Mouse (Mus musculus): ENCODE results near the gene Usp19. TPM values are rescaled to one million over a fixed set of nuclear protein-coding genes. Genes with fewer than 3 reads are reported as not detected.

The Usp19 gene
- total and polyA plus RNA-seq, 3 experiments = 44.7 to 197 (median 87.7) TPM

DNA sequence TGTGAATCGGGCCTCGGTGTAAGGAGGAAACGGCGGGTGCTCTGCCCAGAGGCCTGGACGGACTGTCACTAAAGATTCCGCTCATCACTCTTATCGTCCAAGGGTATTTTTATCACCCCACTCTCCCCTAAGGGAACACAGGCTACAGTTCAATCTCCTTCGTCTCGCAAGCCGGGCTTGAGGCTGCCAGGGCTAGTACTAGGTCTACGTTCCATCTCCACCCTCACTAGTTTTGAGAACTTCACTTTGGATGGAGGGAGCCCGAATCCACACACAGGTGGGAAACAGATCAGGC is 831 bp downstream of the Usp19 start:
- peak; percentile 21 for DNase-seq (ENCODE audit: low spot score)
- no peak for ATAC-seq (ENCODE audit: extremely low read depth, insufficient number of reproducible peaks, low FRiP score, poor library complexity, severe bottlenecking)
- peaks cover 19% of the 10 kb centered on the region for H3K27me3 ChIP-seq (ENCODE audit: insufficient read depth, low read length)
- H3K4me1 ChIP-seq (ENCODE audit: insufficient read depth, low read depth, low read length) = peaks cover 46% of the 10 kb centered on the region
- peaks cover 45% of the 10 kb centered on the region for H3K36me3 ChIP-seq (replicated peaks)
- TF ChIP-seq CTCF (IDR thresholded peaks at IDR 0.05; ENCODE audit: low read depth, low read length) = no peak
- peak overlapping the region; percentile 91 for H3K4me3 ChIP-seq (ENCODE audit: low read depth, low read length)
- no peaks in the 10 kb centered on the region for H3K9me3 ChIP-seq (replicated peaks)

DNA sequence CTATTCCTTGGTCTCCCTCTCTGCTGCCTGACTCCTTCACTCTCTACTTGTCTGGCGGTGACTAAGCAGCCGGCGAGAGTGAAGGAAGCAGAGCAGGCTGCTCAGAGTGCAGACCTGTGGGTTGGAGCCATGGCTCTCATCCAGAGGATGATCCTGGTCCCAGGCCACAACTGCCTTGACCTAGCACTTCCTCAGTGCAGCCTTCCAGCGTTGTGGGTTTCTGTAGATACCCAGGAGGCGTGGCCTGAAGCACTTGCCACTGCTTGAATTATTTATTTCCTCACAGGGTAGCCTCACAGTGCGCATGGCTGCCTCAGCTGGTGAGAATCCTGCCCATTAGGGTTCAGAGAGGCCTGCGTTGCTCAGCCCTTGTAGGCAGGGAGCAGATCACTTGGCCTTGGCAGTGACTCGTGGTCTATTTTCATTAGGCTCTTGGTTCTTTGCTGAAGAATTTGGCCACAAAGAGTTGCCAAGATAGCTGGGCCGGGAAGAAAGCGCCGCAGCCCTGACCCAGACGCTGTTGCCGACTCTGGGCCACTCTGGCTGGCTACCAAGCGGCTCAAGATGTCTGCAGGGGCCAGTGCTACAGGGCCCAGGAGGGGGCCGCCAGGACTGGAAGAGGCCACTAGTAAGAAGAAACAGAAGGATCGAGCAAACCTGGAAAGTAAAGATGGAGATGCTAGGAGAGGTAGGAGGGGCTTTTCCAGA is 1.8 kb downstream of the Usp19 start:
- Histone ChIP-seq H3K4me3 (ENCODE audit: low read depth, low read length) (peak overlapping the region; percentile 91), H3K4me1 (ENCODE audit: insufficient read depth, low read depth, low read length) (peaks cover 46% of the 10 kb centered on the region), H3K9me3 (replicated peaks) (no peaks in the 10 kb centered on the region), H3K27me3 (ENCODE audit: insufficient read depth, low read length) (peaks cover 10% of the 10 kb centered on the region), H3K36me3 (replicated peaks) (peaks cover 54% of the 10 kb centered on the region)
- DNase-seq (ENCODE audit: low spot score) = peak; percentile 67
- no peak for ATAC-seq (ENCODE audit: extremely low read depth, insufficient number of reproducible peaks, low FRiP score, poor library complexity, severe bottlenecking)
- no peak for TF ChIP-seq GATA2 (IDR thresholded peaks at IDR 0.05; ENCODE audit: borderline replicate concordance, low read depth, low read length)
- TF ChIP-seq POLR2AphosphoS5 (IDR thresholded peaks at IDR 0.05; ENCODE audit: insufficient replicate concordance, low read depth, low read length) = no peak
- no peak for TF ChIP-seq TAL1 (conservative IDR thresholded peaks at IDR 0.05; ENCODE audit: low read depth, low read length)

DNA sequence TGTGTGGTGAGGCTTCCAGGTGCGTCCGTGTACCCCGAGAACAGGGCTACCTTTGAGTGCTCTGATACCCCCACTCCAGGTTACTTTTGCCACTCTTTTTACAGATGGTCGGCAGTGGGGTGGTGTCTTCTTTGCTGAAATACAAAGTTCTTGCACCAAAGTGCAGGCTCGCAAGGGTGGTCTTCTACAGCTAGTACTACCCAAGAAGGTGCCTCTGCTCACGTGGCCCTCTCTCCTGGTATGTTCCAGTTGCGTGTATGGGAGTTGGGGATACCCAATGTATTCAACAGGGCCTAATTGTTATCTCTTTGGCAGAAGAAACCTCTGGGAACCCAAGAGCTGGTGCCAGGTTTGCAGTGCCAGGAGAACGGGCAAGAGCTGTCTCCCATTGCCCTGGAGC is 2.8 kb downstream of the Usp19 start:
- Histone ChIP-seq H3K9me3 (replicated peaks) (no peaks in the 10 kb centered on the region), H3K4me3 (ENCODE audit: low read depth, low read length) (no peak overlapping the region), H3K4me1 (ENCODE audit: insufficient read depth, low read depth, low read length) (peaks cover 50% of the 10 kb centered on the region), H3K36me3 (replicated peaks) (peaks cover 64% of the 10 kb centered on the region), H3K27me3 (ENCODE audit: insufficient read depth, low read length) (no peaks in the 10 kb centered on the region)
- ATAC-seq (ENCODE audit: extremely low read depth, insufficient number of reproducible peaks, low FRiP score, poor library complexity, severe bottlenecking) = no peak
- TF ChIP-seq GATA2 (IDR thresholded peaks at IDR 0.05; ENCODE audit: borderline replicate concordance, low read depth, low read length) (no peak), POLR2AphosphoS5 (IDR thresholded peaks at IDR 0.05; ENCODE audit: insufficient replicate concordance, low read depth, low read length) (no peak), TAL1 (conservative IDR thresholded peaks at IDR 0.05; ENCODE audit: low read depth, low read length) (no peak), GATA1 (IDR thresholded peaks at IDR 0.05; ENCODE audit: borderline replicate concordance, low read length) (no peak), CTCF (IDR thresholded peaks at IDR 0.05; ENCODE audit: low read depth, low read length) (no peak)
- DNase-seq (ENCODE audit: low spot score) = no peak

DNA sequence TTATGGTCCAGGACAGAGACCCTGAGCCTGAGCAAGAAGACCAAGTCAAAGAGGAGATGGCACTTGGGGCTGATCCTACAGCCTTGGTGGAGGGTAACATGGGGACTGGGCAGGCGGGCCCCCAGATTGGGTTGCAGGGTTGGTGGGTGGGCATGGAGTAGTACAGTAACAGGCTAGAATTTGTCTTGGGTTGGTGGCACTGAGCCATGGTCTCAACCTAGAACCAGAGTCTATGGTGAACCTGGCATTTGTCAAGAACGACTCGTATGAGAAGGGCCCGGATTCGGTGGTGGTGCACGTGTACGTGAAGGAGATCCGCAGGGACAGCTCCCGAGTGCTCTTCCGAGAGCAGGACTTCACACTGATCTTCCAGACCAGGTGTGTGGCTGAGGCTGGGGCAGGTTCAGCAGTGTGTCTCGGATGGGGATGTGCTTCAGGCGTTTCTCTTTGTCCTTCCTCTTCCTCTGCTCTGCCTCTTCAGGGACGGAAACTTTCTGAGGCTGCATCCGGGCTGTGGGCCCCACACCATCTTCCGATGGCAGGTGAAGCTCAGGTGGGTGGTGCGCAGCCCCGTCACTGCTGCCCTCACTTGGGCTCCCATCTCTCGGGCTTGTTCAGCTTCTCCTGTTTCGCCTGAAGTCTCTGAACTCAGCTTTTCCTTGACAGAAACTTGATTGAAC is 3.9 kb downstream of the Usp19 start:
- ATAC-seq (ENCODE audit: extremely low read depth, insufficient number of reproducible peaks, low FRiP score, poor library complexity, severe bottlenecking) (no peak), DNase-seq (ENCODE audit: low spot score) (no peak)
- H3K36me3 ChIP-seq (replicated peaks) = peaks cover 75% of the 10 kb centered on the region
- no peak for TF ChIP-seq POLR2AphosphoS5 (IDR thresholded peaks at IDR 0.05; ENCODE audit: insufficient replicate concordance, low read depth, low read length)
- no peak for TF ChIP-seq CTCF (IDR thresholded peaks at IDR 0.05; ENCODE audit: low read depth, low read length)
- no peak for TF ChIP-seq GATA1 (IDR thresholded peaks at IDR 0.05; ENCODE audit: borderline replicate concordance, low read length)
- TF ChIP-seq GATA2 (IDR thresholded peaks at IDR 0.05; ENCODE audit: borderline replicate concordance, low read depth, low read length) = no peak
- TF ChIP-seq TAL1 (conservative IDR thresholded peaks at IDR 0.05; ENCODE audit: low read depth, low read length) = no peak
- no peaks in the 10 kb centered on the region for H3K9me3 ChIP-seq (replicated peaks)
- H3K4me3 ChIP-seq (ENCODE audit: low read depth, low read length) = no peak overlapping the region
- no peaks in the 10 kb centered on the region for H3K27me3 ChIP-seq (ENCODE audit: insufficient read depth, low read length)
- peaks cover 51% of the 10 kb centered on the region for H3K4me1 ChIP-seq (ENCODE audit: insufficient read depth, low read depth, low read length)

DNA sequence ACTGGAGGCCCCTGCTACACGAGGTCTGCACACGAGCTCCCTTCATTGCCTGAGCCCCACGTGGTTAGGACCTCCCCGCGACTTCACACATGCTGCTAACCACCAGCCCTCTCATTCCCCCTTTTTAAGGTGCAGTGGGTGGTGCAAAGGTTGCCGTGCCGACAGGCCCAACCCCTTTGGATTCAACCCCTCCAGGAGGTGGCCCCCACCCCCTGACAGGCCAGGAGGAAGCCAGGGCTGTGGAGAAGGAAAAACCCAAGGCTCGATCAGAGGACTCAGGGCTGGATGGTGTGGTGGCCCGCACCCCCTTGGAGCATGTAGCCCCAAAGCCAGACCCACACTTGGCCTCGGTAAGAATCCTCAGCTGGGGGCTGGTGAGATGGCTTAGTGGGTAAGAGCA is 4.5 kb downstream of the Usp19 start:
- no peaks in the 10 kb centered on the region for H3K27me3 ChIP-seq (ENCODE audit: insufficient read depth, low read length)
- peaks cover 81% of the 10 kb centered on the region for H3K36me3 ChIP-seq (replicated peaks)
- DNase-seq (ENCODE audit: low spot score) (no peak), ATAC-seq (ENCODE audit: extremely low read depth, insufficient number of reproducible peaks, low FRiP score, poor library complexity, severe bottlenecking) (no peak)
- H3K4me1 ChIP-seq (ENCODE audit: insufficient read depth, low read depth, low read length) = peaks cover 50% of the 10 kb centered on the region
- TF ChIP-seq CTCF (IDR thresholded peaks at IDR 0.05; ENCODE audit: low read depth, low read length) (no peak), GATA2 (IDR thresholded peaks at IDR 0.05; ENCODE audit: borderline replicate concordance, low read depth, low read length) (no peak), TAL1 (conservative IDR thresholded peaks at IDR 0.05; ENCODE audit: low read depth, low read length) (no peak), POLR2AphosphoS5 (IDR thresholded peaks at IDR 0.05; ENCODE audit: insufficient replicate concordance, low read depth, low read length) (no peak), GATA1 (IDR thresholded peaks at IDR 0.05; ENCODE audit: borderline replicate concordance, low read length) (no peak)
- no peaks in the 10 kb centered on the region for H3K9me3 ChIP-seq (replicated peaks)
- H3K4me3 ChIP-seq (ENCODE audit: low read depth, low read length) = no peak overlapping the region

DNA sequence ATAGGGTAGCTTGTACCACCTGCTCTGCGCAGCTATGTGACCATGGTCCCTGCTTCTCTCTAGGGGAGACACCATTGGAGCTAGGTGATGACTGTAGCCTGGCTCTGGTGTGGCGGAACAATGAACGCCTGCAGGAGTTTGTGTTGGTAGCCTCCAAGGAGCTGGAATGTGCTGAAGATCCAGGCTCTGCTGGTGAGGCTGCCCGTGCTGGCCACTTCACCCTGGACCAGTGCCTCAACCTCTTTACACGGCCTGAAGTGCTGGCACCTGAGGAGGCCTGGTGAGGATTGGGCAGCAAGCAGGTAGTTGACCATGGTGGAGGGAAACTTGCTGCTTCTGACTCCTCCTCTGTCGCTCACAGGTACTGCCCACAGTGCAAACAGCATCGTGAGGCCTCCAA is 8.8 kb downstream of the Usp19 start:
- Histone ChIP-seq H3K9me3 (replicated peaks) (no peaks in the 10 kb centered on the region), H3K4me3 (ENCODE audit: low read depth, low read length) (no peak overlapping the region), H3K36me3 (replicated peaks) (peaks cover 96% of the 10 kb centered on the region), H3K27me3 (ENCODE audit: insufficient read depth, low read length) (no peaks in the 10 kb centered on the region), H3K4me1 (ENCODE audit: insufficient read depth, low read depth, low read length) (peaks cover 31% of the 10 kb centered on the region)
- no peak for DNase-seq (ENCODE audit: low spot score)
- ATAC-seq (ENCODE audit: extremely low read depth, insufficient number of reproducible peaks, low FRiP score, poor library complexity, severe bottlenecking) = no peak
- no peak for TF ChIP-seq POLR2AphosphoS5 (IDR thresholded peaks at IDR 0.05; ENCODE audit: insufficient replicate concordance, low read depth, low read length)
- TF ChIP-seq TAL1 (conservative IDR thresholded peaks at IDR 0.05; ENCODE audit: low read depth, low read length) = no peak
- no peak for TF ChIP-seq GATA1 (IDR thresholded peaks at IDR 0.05; ENCODE audit: borderline replicate concordance, low read length)
- TF ChIP-seq GATA2 (IDR thresholded peaks at IDR 0.05; ENCODE audit: borderline replicate concordance, low read depth, low read length) = no peak
- no peak for TF ChIP-seq CTCF (IDR thresholded peaks at IDR 0.05; ENCODE audit: low read depth, low read length)

All from G1E (cell line).